Mouse (Mus musculus) urinary bladder, postnatal 4 days (tissue): ENCODE results near the gene Clic5.
A peak's percentile ranks its signal among the peaks of the same experiment; 100 is the strongest.
"Not testable (repeated sequence)": the region's sequence is repeated elsewhere in the genome, so short reads cannot be mapped to it uniquely, and the experiment has no call there.

Experiments
- DNase-seq, 2 experiments: peaks; one replicate each; pipeline ENCODE4 v3.0.0; 2021 to 2022; ENCODE audit warnings: low spot score in 2 of 2

Gene Clic5

GRCm38 (mm10) chr17:44188042-44188768 is at the start of gene Clic5:
Gene Clic5, plus strand, starts transcription at chr17:44188584.
- DNase-seq, result peak in 1 of 2 experiments; percentile 22

- no peak for DNase-seq
Observed at GRCm38 (mm10) chr17:44145806-44146205, 42.6 kb upstream of the Clic5 start.

GRCm38 (mm10) chr17:44148109-44148846 is 40.1 kb upstream of the Clic5 start:
- DNase-seq, result no peak

GRCm38 (mm10) chr17:44151130-44151529 is 37.3 kb upstream of the Clic5 start:
- no peak for DNase-seq

- no peak for DNase-seq
Observed at GRCm38 (mm10) chr17:44151889-44152288, 36.5 kb upstream of the Clic5 start.

- DNase-seq, result no peak
Observed at GRCm38 (mm10) chr17:44153871-44154270, 34.5 kb upstream of the Clic5 start.

GRCm38 (mm10) chr17:44155204-44155603 is 33.2 kb upstream of the Clic5 start:
- no peak for DNase-seq

GRCm38 (mm10) chr17:44158186-44158585 is 30.2 kb upstream of the Clic5 start:
- DNase-seq, result no peak

GRCm38 (mm10) chr17:44160449-44160848 is 27.9 kb upstream of the Clic5 start:
- no peak for DNase-seq

- DNase-seq, result no peak
Observed at GRCm38 (mm10) chr17:44162514-44162913, 25.9 kb upstream of the Clic5 start.

- DNase-seq, result no peak
Observed at GRCm38 (mm10) chr17:44162935-44163334, 25.4 kb upstream of the Clic5 start.

GRCm38 (mm10) chr17:44165730-44166347 is 22.5 kb upstream of the Clic5 start:
- DNase-seq, result no peak

- no peak for DNase-seq
Observed at GRCm38 (mm10) chr17:44169676-44170075, 18.7 kb upstream of the Clic5 start.

- DNase-seq, result no peak
Observed at GRCm38 (mm10) chr17:44170316-44170715, 18.1 kb upstream of the Clic5 start.

- no peak for DNase-seq
Observed at GRCm38 (mm10) chr17:44171930-44172329, 16.5 kb upstream of the Clic5 start.

GRCm38 (mm10) chr17:44173341-44173740 is 15.0 kb upstream of the Clic5 start:
- no peak for DNase-seq

- no peak for DNase-seq
Observed at GRCm38 (mm10) chr17:44177291-44177690, 11.1 kb upstream of the Clic5 start.

GRCm38 (mm10) chr17:44181346-44181745 is 7.0 kb upstream of the Clic5 start:
- DNase-seq, result no peak

GRCm38 (mm10) chr17:44186871-44187270 is 1.5 kb upstream of the Clic5 start:
- DNase-seq, result no peak

- not testable (repeated sequence) for DNase-seq
Observed at GRCm38 (mm10) chr17:44187537-44187936, 847 bp upstream of the Clic5 start.

- no peak for DNase-seq
Observed at GRCm38 (mm10) chr17:44188769-44189145, 373 bp downstream of the Clic5 start.

GRCm38 (mm10) chr17:44189696-44190095 is 1.3 kb downstream of the Clic5 start:
- DNase-seq, result no peak

- no peak for DNase-seq
Observed at GRCm38 (mm10) chr17:44190246-44190645, 1.9 kb downstream of the Clic5 start.
